Mouse (Mus musculus): ENCODE measurements around the gene Nucb2.
A peak's percentile ranks its signal among the peaks of the same experiment; 100 is the strongest.

The Nucb2 gene

GRCm38 (mm10) chr7:116519805-116520204 lies 15.6 kb downstream of the Nucb2 start:
- DNase-seq (ENCODE audit: low read depth, low spot score): no peak

GRCm38 (mm10) chr7:116524577-116524976 lies 20.4 kb downstream of the Nucb2 start:
- no peak for DNase-seq (ENCODE audit: low read depth, low spot score)

GRCm38 (mm10) chr7:116529793-116530192 lies 25.6 kb downstream of the Nucb2 start:
- DNase-seq (ENCODE audit: low read depth, low spot score): peak; percentile 13

- no peak for DNase-seq (ENCODE audit: low read depth, low spot score)
Measured at GRCm38 (mm10) chr7:116530470-116530869, 26.3 kb downstream of the Nucb2 start.

GRCm38 (mm10) chr7:116531311-116531710 lies 27.1 kb downstream of the Nucb2 start:
- DNase-seq (ENCODE audit: low read depth, low spot score): peak; percentile 29

GRCm38 (mm10) chr7:116556834-116557233 lies 52.7 kb downstream of the Nucb2 start:
- DNase-seq (ENCODE audit: low read depth, low spot score): no peak

- no peak for DNase-seq (ENCODE audit: low read depth, low spot score)
Measured at GRCm38 (mm10) chr7:116574551-116574950, 70.4 kb downstream of the Nucb2 start.
